Mouse (Mus musculus): ENCODE measurements at regions not wholly inside any gene's neighbourhood (a gene's known extent, or its start where the extent isn't known, plus 50 kb on each side); places are given as distances from the start of the nearest gene placed in this dataset.
A peak's percentile ranks its signal among the peaks of the same experiment; 100 is the strongest.

DNA sequence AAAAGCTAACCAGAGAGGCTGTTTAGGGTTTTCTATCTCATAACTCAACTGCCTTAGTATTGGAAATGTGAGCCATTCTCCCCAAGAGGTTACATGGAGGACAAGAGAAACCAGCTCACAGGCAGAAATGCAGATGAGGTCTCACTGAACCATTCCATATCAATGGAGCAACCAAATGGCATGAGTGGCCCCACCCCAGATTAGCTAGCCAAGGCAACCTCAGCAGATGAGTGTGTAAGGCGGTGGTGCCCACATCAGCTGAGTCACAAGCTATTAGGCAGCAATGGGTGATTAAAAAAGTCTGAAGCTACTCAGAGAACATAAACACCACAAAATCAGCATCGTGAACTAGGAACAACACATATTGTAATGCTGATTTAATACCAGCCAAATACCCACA is 133.2 kb downstream of the Lpin1 start:
- no peak for DNase-seq

DNA sequence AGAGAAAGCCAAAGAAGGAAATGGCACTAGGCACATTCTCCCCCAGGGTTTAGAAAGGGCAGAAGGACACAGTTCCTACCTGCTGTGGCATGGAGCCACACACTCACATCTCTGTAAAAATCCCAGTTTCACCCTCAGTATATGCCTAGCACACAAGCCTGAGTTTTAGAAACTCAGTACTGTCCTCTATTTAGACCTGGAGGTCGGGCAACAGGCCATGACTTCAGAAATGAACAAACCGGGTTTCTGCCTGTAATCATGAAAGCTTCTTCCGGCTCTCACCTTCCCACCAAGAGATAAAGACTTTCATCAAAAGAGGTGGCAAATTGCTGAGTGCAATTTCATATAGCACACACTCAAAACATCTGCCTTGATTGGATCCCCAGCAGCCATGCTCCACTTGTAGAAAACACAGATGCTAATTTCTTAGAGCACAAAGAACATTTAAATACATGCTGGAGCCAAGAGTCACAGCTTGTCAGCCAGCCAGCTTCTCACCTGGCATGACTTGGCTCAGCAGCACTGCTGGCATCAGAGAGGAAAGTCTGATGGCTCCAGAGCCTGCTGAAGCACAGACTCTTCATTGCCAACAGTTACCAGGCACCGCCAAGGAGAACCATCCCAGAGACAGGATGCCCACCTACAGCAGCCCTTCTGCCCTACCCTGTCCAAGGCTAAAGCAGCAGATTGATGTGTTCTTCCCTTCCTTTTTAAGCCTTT is 136.2 kb downstream of the Lpin1 start:
- no peak for DNase-seq

DNA sequence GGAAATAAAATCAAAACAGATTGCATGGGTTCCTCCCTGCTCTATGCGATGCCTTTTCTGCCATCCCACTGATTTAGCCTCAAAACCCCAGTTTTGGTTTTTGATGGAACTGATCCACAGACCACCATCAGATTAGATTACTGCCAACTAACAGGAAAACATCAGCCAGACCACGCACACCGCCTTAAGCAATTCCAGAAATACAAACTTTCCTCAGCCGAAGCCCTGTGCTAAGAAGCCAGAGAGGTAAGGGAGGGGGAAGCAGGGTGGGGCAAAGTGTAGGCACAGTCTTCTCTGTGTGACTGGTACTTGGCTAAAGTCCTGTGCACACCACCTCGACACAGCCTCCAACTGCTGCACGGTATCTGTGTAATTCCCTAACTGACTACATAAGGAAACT is 153.3 kb downstream of the Lpin1 start:
- DNase-seq: no peak

DNA sequence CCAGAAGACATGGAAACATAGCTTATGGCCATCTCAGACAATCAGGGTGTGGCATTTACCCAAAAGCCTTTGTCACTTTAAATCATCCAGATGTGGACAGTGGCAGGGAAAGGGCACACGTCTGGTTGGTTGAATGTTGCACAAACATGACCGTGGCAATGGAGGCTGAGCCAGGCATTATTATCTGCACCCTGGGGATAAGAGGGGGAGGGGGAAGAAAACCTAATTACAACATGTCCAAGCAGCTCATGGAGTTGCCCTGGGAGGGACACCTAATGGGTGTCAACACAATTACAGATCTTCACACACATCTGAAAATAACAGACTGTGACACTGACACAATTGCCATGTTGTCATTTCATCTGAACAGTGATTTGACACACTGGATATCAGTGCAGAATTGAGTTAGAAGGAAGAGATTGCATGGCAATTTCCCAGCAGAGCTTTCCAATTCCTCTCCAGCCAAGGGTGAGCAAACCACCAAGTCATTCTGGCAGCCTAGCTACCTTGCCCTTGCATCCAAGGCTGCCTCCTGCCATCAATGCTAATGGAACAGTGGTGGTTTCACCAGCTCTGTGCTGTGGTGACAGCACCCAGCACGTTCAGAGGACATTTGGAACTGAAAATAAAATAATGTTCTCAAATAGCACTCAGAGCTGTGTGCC is 159.9 kb downstream of the Lpin1 start:
- no peak for DNase-seq

DNA sequence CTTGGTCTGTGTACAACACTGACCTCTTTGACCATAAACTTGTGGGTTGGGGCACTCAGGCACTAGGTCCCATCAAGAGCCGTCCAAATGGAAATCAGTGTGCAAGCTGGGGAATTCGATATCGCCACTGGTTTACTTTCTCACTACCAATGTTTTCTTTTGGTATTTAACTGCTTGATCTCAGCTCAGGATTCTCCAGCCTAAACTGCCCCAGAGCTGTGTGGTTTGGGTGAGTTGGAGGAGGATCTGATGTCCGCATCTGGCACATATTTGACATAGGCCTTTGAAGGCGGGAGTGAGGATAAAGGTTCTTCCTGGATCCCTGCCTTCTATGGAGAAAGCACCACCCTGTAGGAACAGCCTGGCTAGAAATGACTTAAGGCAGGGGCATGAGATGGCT is 172.0 kb downstream of the Lpin1 start:
- no peak for DNase-seq

DNA sequence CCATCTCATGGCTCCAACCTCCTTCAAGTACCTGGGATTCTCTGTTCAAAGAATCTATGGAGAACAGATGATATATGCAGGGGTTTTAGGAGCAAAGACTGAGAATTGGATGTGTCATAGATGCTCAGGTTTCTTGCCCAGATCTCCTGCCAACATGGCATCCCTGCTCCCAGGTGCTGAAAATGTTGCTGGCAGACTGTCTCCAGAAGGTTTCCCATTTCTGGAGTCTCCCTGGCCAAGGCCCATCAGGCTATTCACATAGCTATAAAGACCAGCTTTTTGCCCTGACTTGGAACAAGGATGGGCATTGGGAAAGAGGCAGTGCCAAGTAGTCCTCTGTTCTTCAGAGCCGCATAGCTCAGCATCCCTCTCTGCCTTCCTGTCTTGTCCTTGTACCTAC is 173.8 kb downstream of the Lpin1 start:
- DNase-seq: no peak

DNA sequence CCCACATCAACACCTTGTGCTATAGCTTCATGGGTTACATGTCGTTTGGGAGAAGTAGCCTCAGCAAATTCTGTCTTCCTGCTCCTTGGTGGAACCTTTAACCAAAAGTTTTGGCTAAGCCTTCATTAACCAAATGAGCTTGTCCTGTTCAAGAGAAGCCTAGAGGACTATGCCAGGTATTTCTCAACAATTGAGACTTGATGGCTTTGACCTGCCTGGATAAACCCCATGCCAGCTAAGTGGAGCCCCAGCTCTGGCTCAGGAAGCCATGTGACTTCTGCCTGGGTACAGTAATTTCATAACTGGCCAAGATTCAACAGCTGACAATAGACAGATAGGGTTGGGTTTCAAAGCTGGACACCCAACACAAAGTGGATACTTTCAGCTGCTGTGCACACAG is 174.5 kb downstream of the Lpin1 start:
- no peak for DNase-seq

DNA sequence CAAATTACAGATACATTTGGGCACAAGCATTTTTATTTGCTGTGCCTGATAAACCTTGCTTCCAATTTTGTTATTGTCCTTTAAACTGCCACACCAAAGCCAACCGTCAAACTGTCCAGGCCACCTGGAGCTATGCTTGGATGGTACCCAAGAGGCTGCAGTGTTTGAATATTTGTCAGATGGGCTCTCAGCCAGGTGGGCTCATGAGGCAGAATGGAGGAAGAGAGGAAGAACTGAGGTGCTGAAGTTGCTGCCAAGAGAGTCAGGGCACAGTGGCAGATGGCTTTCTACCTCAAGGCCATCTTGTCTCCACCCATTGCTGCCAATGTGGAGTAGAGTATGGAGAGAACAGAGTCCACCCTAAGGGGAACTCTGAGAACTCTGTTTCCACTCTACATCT is 176.0 kb downstream of the Lpin1 start:
- no peak for DNase-seq

DNA sequence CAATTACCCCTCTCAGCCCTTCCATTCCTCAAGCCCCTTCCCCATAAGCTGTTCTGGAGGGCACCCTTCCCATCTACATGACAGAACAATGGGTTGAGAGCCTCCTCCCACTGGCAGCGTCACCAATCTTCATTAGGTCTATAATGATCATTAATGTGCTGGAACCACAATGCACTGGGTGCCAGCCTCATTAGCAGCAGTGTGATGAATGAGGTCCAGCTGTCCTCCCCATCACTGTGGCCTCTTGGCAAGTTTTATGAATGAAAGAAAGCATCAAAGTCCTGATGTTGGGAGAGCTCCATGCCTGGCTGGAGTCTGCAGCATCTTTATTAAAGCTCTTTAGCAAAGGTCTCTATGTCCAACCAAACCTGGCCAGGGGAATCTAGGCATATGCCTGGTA is 176.5 kb downstream of the Lpin1 start:
- DNase-seq: no peak

DNA sequence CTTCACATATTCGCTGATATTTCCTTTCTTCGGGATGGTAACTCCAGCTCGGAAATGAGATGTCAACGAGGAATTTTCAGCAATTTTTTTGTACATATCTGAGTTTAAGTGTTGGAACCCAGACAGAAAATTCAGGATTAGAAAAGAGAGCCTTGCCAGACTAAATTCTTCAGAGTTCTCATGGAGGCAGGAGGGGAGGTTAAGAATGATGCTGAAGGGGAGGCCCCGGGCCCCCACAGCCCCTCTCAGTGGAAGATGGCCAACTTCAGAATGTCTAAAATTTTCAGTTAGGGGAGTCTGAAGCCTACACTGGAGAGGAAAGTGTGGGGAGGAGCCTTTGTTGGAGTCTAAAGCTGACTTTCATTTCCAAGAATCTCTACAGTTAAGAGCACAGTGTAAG is 184.8 kb downstream of the Lpin1 start:
- DNase-seq: no peak

DNA sequence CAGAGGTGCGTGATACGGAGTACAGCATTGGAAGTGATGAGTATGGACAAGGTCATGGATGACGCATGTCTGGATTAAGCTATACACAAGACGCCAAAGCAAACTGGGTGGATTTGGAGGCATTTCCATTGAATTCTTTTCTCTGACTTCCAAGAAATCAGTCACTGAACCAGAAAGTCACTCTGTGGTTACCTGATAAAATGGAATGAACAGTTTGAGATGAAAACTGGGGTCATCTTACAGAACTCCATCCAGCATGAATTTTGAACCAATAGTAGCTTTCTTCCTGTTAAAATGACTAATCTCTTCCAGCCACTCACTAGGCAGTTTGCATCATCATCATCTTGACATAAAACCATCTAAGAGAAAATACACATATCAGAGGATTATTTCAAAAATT is 186.2 kb downstream of the Lpin1 start:
- DNase-seq: no peak

DNA sequence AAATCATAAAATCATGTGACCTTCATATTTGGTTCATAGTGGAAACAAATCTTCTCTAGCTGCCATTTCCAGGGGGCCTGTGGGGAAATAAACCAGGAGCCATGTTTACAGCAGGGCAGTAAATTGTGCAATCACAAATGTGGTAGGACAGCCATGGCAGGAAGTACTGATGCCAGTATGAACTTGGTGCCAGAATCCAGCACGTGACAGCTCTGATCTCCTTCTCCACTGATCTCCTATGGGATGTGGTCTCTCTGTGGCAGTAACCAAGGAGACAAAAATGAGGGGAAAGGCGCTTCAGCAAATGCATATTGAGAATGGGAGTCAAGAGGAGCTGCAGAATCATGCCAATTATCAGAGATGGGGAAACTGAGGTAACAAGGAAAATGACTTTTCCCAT is 215.0 kb downstream of the Lpin1 start:
- DNase-seq: no peak

DNA sequence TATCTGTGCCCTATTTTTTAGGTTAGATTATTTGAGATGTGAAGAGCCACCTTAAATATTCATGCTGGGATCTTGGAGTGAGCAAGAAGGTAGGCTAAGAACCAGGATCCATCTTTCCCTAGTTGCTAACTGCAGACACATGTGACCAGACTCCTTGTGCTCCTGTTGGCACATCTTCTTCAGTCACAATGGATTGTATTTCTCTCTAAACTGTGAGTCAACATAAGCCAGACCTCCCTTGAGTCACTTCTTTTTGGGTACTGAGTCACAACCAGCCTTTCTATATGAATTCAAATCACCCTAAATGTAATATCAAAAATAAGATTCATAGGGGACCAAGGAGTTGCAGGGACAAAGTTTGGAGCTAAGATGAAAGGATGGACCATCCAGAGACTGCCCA is 217.9 kb downstream of the Lpin1 start:
- no peak for DNase-seq

DNA sequence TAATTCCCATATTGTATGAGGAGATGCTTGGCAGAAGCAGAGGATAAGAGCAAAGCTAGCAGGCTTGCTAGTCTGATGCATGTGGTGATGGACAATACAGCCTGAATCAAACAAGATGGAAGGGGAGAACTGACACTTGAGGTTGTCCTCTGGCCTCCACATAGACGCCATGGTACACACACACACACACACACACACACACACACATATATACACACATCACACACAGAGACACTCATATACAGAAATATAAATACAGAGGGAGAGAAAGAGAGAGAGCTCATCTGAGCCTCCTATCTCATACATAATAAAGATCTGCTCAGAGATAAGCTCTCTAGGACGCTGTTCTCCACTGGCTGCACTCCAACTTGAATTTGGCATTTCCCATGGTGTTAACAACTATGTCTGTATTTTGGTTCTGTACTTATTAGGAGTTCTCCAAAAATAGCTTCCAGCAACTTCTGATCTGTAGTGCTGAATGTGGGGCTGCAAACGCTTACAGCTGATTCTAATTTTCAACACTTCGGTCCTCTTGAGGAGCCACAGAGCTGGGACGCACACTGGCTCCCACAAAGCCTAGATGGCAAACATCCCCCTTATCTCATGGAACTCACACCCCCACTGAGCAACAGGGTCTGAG is 219.0 kb downstream of the Lpin1 start:
- DNase-seq: no peak

DNA sequence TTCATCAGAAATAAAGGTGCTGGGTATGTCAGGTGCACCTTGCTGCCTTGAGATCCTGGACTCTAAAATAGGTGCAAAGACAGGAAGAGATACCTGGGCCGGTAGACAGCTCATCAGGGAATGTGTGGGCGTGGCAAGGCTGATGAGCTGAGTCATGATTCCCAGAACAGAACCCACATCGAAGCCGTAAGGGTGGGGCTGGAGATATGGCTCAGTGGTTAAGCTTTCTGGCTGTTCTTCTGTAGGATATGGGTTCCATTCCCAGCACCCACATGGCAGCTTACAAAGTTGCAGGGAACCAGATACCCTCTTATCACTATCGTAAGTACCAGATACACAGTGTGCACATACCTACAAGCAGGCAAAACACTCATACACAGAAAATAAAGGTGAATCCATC is 219.6 kb downstream of the Lpin1 start:
- peak; percentile 32 for DNase-seq

DNA sequence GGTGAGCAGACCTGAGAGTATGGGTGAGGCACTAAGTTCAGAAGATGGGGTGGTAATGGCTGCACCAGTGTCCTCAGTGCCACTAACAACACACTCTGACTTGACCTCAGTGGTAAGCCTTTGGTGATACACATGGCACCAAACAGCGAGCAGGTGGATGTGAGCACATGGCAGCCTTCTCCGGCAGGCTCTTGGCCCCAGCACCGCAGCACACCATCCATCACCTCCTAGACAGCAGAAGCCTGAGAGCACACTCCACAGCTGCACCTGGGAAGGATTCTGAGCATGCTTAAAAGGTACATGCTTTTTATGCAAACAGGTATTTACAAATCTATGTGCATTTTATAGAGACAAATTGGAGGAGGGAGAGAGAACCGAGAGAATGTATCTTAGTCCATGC is 223.7 kb downstream of the Lpin1 start:
- DNase-seq: no peak

DNA sequence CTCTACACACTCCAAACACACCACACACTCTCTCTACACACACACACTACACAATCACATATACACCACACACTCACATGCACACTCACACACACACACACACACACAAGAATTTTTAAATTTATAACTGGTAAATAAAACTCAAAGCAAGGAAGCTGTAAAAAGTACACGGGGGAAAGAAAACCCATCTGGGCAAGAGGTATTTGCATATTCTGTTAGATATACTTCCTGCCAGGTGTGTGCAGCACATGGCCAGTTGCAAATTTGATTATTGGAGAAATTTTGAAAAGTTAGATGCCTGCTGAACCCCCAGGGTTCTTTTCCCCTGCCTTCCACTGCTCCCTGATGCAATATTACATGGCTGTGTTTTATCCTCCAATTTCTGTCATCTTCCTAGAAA is 226.4 kb downstream of the Lpin1 start:
- DNase-seq: no peak

DNA sequence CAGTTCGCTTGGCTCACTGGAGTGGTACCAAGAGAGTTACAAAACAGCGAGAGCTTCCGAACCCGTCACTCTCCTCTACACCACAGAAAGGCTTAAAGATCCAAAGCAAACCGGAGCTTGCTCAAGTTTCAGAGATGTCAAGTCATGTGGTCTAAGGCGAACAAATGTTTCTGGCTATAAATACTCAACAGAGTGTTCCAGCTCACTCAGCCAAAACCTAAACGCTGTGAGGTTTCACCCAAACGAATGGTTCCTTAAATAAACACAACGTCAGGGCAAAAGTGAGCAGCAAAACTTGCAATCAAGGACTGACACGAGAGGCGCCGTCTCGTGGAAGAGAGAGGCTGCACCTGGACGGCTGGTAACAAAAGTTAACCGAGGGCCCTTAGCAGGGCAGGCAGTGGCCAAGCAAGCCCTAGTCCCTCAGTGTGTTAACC is 227.2 kb downstream of the Lpin1 start:
- no peak for DNase-seq

DNA sequence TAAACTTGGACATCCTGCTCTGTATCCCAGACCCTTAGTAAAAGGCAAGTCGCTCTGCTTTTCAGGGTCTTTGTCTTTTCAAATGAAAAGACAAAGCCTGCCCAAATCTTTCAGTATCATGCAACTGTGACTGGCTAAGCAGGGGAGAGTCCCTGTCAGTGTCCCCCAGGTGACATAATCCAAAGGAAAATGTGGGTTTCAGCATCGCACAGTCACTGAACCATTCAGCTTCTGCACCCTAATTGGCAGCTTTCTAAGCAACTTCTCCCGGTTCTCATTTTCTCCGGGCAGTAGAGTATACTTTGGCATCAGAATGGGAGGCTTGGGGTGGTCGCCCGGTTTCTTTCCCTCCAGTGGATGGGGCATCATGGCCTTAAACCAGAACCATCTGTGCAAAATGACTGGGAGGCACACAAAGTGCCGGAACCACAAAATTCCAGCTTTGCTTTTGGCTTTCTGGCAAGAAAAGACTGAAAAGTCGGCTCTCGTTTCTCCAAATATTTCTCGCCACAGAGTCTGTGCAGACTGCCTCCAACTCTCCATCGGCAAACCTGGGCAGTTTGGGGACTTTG is 228.3 kb downstream of the Lpin1 start:
- no peak for DNase-seq

DNA sequence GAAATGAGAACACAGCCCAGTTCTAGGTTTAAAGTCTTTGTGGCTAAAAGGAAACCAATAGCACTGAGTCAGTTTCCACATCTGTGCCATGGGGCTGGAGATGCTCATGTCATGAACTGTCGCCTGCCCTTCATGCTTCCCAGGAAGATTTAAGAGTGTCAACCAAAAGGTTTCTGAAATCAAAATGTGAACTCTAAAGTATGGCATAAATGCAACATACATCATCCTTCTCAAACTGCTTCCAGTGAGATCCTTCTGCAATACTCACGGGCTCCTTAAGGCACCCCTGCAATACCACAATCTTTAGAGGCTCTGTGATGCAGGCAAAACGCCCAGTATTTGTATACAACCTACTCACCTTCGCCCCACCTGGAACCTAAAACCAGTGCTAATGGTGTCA is 229.7 kb downstream of the Lpin1 start:
- no peak for DNase-seq

DNA sequence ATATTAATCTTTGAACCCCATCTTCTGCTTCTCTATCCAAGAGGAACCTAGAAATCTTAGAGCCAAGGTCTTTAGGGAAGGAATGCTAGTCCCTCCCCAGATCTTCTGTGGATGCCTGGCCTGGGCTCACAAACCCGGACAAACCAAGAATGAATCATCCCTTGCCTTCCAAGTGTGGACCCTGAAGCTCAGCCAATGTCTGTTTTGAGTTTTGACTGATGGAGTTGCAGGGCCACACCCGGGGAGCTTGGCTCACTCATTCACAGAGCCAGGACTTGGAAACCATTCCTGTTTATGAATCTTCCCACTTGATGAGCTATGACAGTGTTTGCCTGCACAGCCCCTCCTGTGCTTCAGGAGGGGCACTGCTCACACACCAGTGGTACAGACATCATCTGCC is 230.4 kb downstream of the Lpin1 start:
- no peak for DNase-seq

DNA sequence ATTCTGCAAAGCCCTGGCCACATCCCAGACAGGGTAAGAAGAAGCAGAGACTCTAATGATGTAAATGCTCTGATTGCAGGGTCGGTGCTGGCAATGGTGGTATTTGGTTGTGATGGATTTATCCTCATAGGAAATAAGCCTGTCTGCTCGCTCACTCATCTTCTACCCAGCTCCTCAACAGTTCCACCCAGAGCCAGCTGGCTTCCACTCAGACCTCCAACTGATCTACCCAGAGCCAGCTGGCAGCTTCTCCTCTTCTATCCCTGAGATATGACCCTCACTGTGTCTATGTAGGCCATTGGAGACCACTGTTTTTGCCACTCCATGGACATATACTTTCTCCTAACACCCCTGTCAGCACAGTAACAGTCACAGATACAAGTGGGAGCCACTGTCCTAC is 231.4 kb downstream of the Lpin1 start:
- DNase-seq: no peak

DNA sequence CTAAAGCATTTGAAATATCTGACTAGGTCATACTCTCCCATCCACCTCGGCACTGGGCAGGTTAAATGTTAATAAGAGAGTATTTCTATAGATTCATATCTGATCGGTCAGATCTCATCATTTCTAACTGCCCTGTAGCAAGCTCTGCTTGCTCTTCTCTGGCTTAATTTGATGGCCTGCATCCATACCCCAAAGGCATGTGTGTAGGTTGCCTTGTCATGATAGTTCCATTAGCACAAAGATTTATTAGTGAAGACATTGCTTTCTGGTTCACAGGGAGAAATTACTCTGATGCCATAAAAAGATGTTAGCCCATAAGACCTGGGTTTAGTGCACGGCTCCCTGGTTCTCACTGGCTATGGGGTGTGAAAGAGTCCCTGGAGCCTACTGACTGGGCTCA is 232.3 kb downstream of the Lpin1 start:
- DNase-seq: no peak

DNA sequence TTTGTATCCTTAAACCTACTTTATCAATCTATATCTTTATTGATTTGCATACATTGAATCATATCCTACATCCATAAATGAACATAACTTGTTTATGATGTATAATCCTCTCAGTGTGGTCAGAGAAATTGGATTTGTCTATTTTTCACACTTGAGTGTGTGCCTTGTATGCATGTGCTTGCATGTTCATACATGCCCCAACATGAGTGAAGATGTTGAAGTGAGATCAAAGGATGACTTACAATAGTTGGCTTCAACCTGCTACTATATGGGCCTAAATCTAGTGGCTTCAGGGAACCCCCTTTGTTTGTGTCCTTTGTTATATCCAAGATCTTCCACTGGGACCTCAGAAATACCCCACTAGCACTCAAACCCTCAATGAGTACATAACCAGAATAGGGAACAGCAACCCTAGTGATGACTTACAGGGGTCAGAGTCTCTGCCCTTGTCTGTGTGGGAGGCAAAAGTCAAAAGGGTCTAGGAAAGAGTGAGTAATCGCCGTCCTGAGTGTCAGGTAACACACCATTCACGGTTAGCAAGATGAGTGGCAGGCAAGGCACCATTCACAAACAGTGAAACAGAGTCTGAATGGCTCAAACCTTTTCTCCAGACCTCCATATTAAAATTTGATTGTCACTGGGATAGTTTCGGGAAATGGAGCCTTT is 236.3 kb downstream of the Lpin1 start:
- DNase-seq: no peak
